ENCODE assay signal across 28 mouse cellular contexts in the genomic region with DNA sequence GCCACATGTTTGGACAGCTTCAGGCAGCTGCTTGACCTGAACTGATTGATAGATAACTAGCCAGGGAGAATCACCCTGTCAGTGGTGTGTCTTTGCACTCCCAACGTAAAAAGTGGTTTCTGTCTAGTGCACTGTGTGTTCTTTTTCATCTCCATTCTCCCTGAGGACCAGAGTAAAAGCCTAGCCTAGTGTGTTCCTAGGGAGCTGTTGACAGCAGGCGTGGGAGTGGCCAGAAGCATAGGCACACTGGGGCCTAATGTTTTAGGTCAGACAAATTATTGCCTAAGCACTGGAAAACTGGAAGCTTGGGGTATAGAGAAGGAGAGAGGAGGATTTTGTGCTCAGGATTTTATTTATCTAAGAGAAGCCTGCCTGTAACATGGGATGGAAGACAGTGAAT. TPM values are rescaled to one million over a fixed set of nuclear protein-coding genes. Genes with fewer than 3 reads are reported as not detected.
DNase-seq lines count a peak whose midpoint lies in the region; TF ChIP-seq lines count a peak whose summit lies in the region.
"Had no signal": no experiment of that assay in that cellular context is flagged by ENCODE, and none has a peak within 500 bp of the region (broad histone marks: within the 10 kb centered on the region; RNA-seq: fewer than 3 reads in every experiment).

No protein-coding gene starts in this region.

- no peaks in the 10 kb centered on the region for H3K4me1 ChIP-seq in heart, adult 2 months (ENCODE audit: control insufficient read depth, insufficient read depth, low read length)
- H3K4me1 ChIP-seq: hindbrain, embryonic 12.5 days; intestine, embryonic 15.5 days had no signal

- no peaks in the 10 kb centered on the region for H3K79me2 ChIP-seq in heart, adult 2 months (replicated peaks; ENCODE audit: control insufficient read depth, insufficient read depth, low read length)

- H3K36me3 ChIP-seq in heart, adult 2 months (ENCODE audit: control insufficient read depth, insufficient read depth, low read length): no peaks in the 10 kb centered on the region

- no peak overlapping the region for H3K27ac ChIP-seq in heart, adult 2 months
- H3K27ac ChIP-seq: forebrain, embryonic 12.5 days; heart, embryonic 15.5 days; hindbrain, embryonic 12.5 days; hindbrain, postnatal 0 days; intestine, embryonic 15.5 days; lung, embryonic 15.5 days; midbrain, embryonic 12.5 days; neural tube, embryonic 15.5 days had no signal

- H3K27me3 ChIP-seq in heart, adult 2 months (ENCODE audit: control insufficient read depth, insufficient read depth, low read length): no peaks in the 10 kb centered on the region
- H3K27me3 ChIP-seq: forebrain, embryonic 12.5 days; heart, embryonic 15.5 days; hindbrain, embryonic 12.5 days; intestine, embryonic 15.5 days; lung, embryonic 15.5 days; megakaryocyte, embryonic 14.5 days; midbrain, embryonic 12.5 days; neural tube, embryonic 15.5 days had no signal

- TF ChIP-seq CTCF in heart, adult 2 months (IDR thresholded peaks at IDR 0.05): no peak

- no peak for TF ChIP-seq POLR2A in heart, adult 2 months (IDR thresholded peaks at IDR 0.05; ENCODE audit: insufficient read depth, low read depth, low read length)

- DNase-seq in heart, adult 18-20 months: peak; percentile 38 to 42
- no peak for DNase-seq in heart, adult 2 months
- peak; percentile 36 to 47 for DNase-seq in kidney, postnatal 4 days
- no peak for DNase-seq in kidney, postnatal 36 days
- DNase-seq in NIH3T3 (ENCODE audit: low read depth): peak; percentile 39
- peak; percentile 15 for DNase-seq in heart, postnatal 25 days (ENCODE audit: low spot score)
- DNase-seq in cerebellum, postnatal 36 days: no peak
- DNase-seq: adrenal gland, postnatal 25 days; cerebellum, adult 11-12 months; cerebellum, adult 9-11 months; forebrain, postnatal 0 days; kidney, adult 2 months; liver; lung, postnatal 4 days; retina, postnatal 1 day; right cerebral cortex, postnatal 14 days; thymus, adult 18-20 months; thymus, postnatal 25 days had no signal

- no peak overlapping the region for H3K4me3 ChIP-seq in heart, adult 2 months
- H3K4me3 ChIP-seq: erythroblast, embryonic 14.5 days; forebrain, embryonic 12.5 days; heart, embryonic 15.5 days; hindbrain, embryonic 12.5 days; intestine, embryonic 15.5 days; lung, embryonic 15.5 days; megakaryocyte, embryonic 14.5 days; midbrain, embryonic 12.5 days; neural tube, embryonic 15.5 days had no signal

- intact Hi-C loops in heart, adult 2 months (cut with DNase I): no loop called here
- intact Hi-C loops in heart, postnatal 25 days (cut with DNase I): no loop called here

- no peak for TF ChIP-seq EP300 in heart, adult 2 months (IDR thresholded peaks at IDR 0.05; ENCODE audit: insufficient read depth, low read depth, low read length)

- no peak overlapping the region for H3K9ac ChIP-seq in heart, adult 2 months (ENCODE audit: low read depth, low read length)
- H3K9ac ChIP-seq: forebrain, embryonic 12.5 days; forebrain, postnatal 0 days; heart, embryonic 15.5 days; hindbrain, embryonic 12.5 days; intestine, embryonic 15.5 days; lung, embryonic 15.5 days; midbrain, embryonic 12.5 days; neural tube, embryonic 15.5 days had no signal

- 76% methylated on average over 2 of the region's 2 CpGs for WGBS in heart, adult 2 months

RNA-seq across cellular contexts. Expression of gene Cmtr1, which starts 22.7 kb away (rescaled TPM):
- 10 to 100 TPM; 55.9 to 65.9 TPM for total RNA-seq in heart, adult 18-20 months (2021)
- total RNA-seq in heart, adult 2 months (2021): 10 to 100 TPM; 51.6 to 65.4 TPM
- polyA plus RNA-seq in heart, adult 2 months (2012; rRNA removed): 24.0 and 42.2 TPM in 2 replicates
- 10 to 100 TPM; 51.5 to 59.5 TPM for total RNA-seq in heart, postnatal 25 days (2021)

RNA-seq across cellular contexts. Expression of gene Ccdc167, which starts 33.7 kb away (rescaled TPM):
- 10 to 100 TPM; 12.2 to 12.3 TPM for total RNA-seq in heart, adult 18-20 months (2021)
- 10 to 100 TPM; 11.4 to 11.8 TPM for total RNA-seq in heart, adult 2 months (2021)
- 6.9 and 11.1 TPM in 2 replicates for polyA plus RNA-seq in heart, adult 2 months (2012; rRNA removed)
- total RNA-seq in heart, postnatal 25 days (2021): 10 to 100 TPM in 1 of 2 experiments, 1 to 10 TPM in 1; 9.6 to 12.6 TPM

Comparison
In these comparisons a context has a peak if more than half of its experiments do, and no peak if none do; other contexts are left out.
1. DNase-seq: peak in heart, adult 18-20 months (2 of 2), kidney, postnatal 4 days (2 of 2), NIH3T3 (single experiment) and heart, postnatal 25 days (single experiment); none in heart, adult 2 months (0 of 2), kidney, postnatal 36 days (0 of 2) and cerebellum, postnatal 36 days (0 of 2).